Mouse (Mus musculus) right cerebral cortex, postnatal 36 days (tissue): ENCODE measurements around the gene Serpina1b.
"Not testable (repeated sequence)": the region's sequence is repeated elsewhere in the genome, so short reads cannot be mapped to it uniquely, and the experiment has no call there.

Source experiments
- DNase-seq, 2 experiments: peaks; one replicate each; pipeline ENCODE4 v3.0.0; 2022; ENCODE audit warnings: low spot score in 2 of 2, mixed read lengths in 1 of 2

Gene Serpina1b

DNA sequence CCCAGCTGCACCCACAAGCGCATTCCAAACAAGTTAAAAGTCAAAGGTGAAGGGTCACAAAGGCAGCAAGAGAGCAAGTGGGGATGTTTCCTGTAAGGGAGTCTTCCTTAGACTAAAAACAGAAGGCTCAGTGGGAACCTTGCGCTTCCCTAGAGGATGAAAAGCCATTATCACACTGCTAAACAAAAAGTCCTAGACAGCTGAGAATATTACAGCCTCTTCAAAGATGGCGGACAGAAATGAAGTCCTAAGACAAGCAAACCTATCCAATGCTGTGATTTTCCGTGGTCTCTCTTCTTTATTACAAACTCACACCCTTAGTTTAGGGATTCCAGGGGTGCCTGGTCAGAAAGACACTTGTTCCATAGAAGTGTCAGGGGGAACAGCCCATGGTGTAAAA lies at the start of gene Serpina1b:
Gene Serpina1b, minus strand, starts transcription at position 101 of the 400 bp plus-strand sequence.
- DNase-seq, result not testable (repeated sequence)

DNA sequence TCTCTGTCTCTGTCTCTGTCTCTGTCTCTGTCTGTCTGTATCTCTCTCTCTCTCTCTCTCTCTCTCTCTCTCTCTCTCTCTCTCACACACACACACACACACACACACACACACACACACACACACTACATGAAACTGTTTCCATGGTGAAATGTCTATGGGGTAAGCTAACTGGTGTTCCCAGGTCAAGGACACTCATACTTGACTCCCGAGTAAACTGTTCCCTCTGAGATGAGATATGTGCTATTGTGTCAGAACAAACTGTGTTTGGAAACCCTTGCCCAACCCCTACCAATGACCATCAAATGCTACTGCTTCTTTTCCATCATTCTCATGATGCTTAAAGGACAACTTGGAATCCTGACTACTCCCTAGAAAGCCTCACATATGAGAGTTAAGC lies 36.7 kb upstream of the Serpina1b start:
- not testable (repeated sequence) for DNase-seq

DNA sequence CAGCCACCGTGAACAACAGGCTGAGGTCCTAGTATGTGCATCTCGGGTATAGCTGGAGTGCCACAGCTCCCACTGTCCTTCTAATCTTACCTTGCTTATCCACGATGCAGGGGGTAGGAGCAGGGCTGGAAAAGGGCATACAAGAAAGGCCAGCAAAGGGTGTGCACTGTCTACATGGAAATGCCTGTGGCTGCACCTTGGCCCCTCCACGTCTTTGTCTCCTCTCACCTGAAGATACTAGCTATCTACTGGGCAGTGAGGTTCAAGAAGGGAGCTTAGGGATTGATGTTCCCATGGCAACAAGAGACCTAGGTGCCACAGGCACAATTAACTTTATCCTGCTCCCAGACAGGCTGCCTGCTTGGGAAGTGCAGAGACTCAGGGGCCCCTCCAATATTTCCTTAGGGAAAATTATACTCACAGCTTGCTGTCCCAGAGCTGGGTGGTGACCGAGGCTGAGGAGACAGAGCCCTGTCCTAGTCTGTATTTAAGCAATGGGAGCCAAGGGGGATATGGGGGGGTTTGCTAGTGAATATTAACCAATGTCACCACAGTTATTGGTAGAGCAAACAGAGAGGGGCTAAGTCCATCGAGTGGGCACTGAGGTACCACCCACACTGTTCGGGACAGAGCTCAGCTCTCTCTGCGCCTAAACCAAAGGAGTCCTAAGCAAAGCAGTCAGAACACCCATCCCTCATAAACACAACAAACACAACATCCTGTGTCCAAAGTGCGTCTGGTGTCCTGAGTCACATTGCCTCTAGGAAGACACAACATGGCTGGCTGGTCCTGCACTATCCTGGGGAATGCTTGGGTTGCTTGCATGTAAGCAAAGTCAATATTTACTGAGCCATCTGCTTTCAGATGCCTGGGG lies 33.2 kb upstream of the Serpina1b start, which contains the start of gene Serpina1a:
Gene Serpina1a, minus strand, starts transcription at position 462 of the 874 bp plus-strand sequence.
- DNase-seq, result not testable (repeated sequence)

DNA sequence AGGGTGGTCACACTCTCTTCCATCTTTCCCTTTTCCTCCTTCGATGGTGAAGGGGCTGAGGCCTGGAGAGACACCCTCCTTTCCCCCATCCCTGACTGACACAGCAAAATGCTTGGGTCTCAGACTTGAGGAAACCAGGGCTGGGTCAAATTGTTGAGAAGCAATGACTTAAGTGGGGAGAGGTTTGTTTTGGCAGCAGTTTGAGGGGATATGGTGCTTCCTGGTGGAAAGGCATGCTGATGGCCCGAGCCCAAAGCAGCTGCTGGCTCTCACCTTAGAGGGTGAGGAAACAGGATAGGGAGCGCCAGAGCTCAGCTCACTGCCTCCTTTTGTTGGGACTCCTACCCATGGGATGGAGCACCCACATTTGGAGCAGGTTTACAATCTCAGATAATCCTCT lies 30.8 kb upstream of the Serpina1b start:
- DNase-seq, result no peak

DNA sequence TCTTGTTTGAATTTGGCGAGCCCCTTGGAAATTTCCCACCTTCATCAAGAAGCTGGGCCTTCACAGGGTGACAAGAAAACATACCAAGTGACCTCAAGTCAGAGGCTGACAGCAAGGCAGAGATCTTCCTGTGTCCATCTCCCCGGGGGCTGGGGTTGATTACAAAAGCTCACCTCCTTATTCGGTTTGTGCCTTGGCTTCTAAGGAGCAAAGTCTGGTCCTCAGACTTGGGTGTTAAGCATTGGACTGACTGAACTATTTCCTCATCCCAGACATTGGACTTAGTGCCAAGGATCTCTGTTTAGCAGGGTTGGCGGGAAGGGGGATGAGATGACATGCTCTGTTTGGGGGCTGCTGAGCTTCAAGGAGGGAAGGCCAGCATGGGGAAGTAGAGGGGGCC lies 30.4 kb upstream of the Serpina1b start:
- not testable (repeated sequence) for DNase-seq

- not testable (repeated sequence) for DNase-seq
These were observed 29.4 kb upstream of the Serpina1b start for GRCm38 (mm10) chr12:103859584-103859983.

- DNase-seq, result not testable (repeated sequence)
These were observed 22.9 kb upstream of the Serpina1b start for GRCm38 (mm10) chr12:103853032-103853431.

- not testable (repeated sequence) for DNase-seq
These were observed 2.4 kb downstream of the Serpina1b start for GRCm38 (mm10) chr12:103827661-103828372.

GRCm38 (mm10) chr12:103823826-103824225 lies 6.3 kb downstream of the Serpina1b start:
- DNase-seq, result not testable (repeated sequence)

GRCm38 (mm10) chr12:103773246-103773851 lies 56.8 kb downstream of the Serpina1b start, which contains the start of gene Serpina1d:
Gene Serpina1d (minus strand): TSS chr12:103773592.
- not testable (repeated sequence) for DNase-seq

GRCm38 (mm10) chr12:103770597-103770996 lies 59.6 kb downstream of the Serpina1b start:
- DNase-seq, result not testable (repeated sequence)

GRCm38 (mm10) chr12:103763083-103763482 lies 67.1 kb downstream of the Serpina1b start:
- not testable (repeated sequence) for DNase-seq

DNA sequence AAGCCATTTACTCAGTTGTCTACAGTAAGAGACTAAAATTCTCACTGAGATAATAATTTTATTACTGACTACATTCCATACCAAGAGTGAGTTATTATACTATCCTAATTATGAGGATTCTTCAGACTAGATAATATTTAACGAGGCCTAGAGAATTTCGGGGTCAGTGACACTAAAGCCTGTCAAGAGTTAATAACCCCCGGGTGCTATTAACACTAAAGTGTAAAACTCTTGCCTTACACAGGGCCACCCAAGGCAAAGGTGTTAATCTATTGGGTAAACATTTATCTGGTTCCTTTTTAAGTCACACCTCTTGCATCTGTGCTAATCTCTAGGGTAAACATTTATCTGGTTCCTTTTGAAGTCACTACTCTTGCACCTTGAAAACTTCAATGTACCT lies 69.9 kb downstream of the Serpina1b start:
- not testable (repeated sequence) for DNase-seq

DNA sequence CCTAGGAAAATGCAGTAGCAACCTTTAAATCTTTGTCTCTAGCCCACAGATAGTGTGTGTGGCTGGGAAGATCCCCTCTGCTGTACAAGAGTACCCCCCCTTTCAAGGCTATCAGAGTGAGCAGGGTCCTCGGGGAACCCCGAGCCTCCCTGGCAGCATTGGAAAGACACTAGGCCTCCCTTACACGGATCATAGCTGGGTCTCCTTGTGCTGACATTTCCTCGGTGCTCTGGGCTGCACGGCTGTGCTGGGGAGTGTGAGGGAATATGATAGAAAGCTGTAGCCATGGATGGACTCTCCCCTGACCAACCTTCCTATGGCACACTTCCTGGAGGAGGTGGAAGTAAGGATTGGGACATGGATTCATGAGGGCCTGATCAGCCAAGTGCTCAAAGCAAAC lies 84.2 kb downstream of the Serpina1b start:
- not testable (repeated sequence) for DNase-seq

- not testable (repeated sequence) for DNase-seq
These were observed 92.2 kb downstream of the Serpina1b start for GRCm38 (mm10) chr12:103737791-103738580.

GRCm38 (mm10) chr12:103735566-103735965 lies 94.6 kb downstream of the Serpina1b start:
- not testable (repeated sequence) for DNase-seq

DNA sequence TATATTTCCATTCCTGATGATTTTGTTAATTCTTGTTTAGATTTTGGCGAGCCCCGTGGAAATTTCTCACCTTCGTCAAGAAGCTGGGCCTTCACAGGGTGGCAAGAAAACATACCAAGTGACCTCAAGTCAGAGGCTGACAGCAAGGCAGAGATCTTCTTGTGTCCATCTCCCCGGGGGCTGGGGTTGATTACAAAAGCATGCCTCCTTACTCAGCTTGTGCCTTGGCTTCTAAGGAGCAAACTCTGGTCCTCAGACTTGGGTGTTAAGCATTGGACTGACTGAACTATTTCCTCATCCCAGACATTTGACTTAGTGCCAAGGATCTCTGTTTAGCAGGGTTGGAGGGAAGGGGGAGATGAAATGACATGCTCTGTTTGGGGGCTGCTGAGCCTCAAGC lies 95.1 kb downstream of the Serpina1b start:
- not testable (repeated sequence) for DNase-seq

DNA sequence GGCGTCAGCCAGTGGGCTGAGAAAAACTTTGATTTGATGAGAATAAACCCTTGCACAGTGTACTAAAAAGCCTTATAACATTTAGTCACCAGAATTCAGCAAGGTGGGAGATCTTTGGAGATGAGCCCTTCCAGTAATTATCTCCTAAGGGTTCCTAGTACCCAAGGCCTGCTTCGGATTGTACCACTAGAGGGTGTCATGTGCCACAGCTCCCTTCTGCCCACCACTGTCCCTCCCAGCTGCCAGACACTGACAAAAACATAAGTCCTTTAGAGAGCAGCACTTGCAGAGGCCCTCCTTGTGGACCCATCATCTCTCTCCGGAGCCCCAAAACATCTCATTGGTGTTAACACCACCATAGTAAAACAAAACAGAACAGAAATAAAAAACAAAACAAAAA lies 118.6 kb downstream of the Serpina1b start:
- no peak for DNase-seq

- no peak for DNase-seq
These were observed 119.8 kb downstream of the Serpina1b start for GRCm38 (mm10) chr12:103710405-103710804.

DNA sequence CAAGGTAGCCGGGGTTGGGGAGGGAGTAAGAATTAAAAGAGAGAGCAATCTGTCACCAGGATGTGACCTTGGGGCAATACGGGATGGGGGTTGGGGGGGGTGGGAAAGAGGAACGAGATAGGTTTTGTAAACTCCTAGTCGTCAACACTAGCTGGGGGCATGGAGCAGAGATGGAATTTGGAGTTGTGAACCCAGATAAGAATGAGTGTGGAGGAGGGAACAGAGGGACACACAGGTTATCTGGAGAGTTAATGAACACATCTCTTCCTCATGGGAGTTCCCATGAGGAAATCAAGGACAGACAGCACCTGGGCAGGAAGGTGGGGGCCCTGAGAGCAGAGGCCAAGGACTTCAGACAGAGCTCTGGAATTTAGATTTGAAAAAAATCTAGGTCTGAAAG lies 124.1 kb downstream of the Serpina1b start:
- DNase-seq, result no peak

DNA sequence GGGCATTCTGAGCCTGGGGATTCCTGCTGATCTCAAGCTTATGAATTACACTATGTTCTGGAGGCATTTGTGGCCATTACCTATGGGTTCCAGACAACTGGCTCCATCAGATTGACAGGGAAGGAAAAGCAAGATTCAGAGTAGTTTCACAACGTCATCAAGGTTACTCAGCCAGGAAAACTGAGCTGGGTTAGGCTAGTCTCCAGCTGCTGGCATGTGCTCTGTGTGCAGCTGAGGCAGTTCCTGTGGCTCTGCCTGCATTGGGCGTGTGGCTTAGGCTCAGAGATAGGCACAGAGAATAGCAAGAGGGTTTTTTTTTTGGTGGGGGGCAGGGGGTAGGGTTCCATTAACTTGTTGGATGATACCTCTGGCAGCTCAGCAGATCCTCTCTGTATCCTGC lies 124.6 kb downstream of the Serpina1b start:
- DNase-seq, result no peak
